Mouse (Mus musculus): ENCODE results near the gene Irak1. TPM values are rescaled to one million over a fixed set of nuclear protein-coding genes. Genes with fewer than 3 reads are reported as not detected.

Irak1 gene
- polyA plus RNA-seq, 3 experiments from 2014 or later, result 21.3 to 32.3 (median 27.2) TPM

GRCm38 (mm10) chrX:73966248-73967176 lies 57.2 kb downstream of the Irak1 start, which contains the start of gene Hcfc1:
Gene Hcfc1 (minus strand): TSS chrX:73966357.
- peak; percentile 57 for ATAC-seq

GRCm38 (mm10) chrX:73965307-73965706 lies 58.4 kb downstream of the Irak1 start:
- peak; percentile 26 for ATAC-seq

GRCm38 (mm10) chrX:73964363-73964762 lies 59.4 kb downstream of the Irak1 start:
- ATAC-seq, result peak; percentile 11

Other genes starting within 250 kb of the Irak1 start
- gene Srpk3, start 249.5 kb downstream of the Irak1 start, polyA plus RNA-seq (2017; shearing (Covaris generic)), result 1 to 10 TPM in 1 of 3 experiments, under 1 TPM in 2; 0.35 to 1.1 (median 0.59) TPM
- 100 to 1,000 TPM; 135 to 184 (median 143) TPM for gene Idh3g, start 237.0 kb downstream of the Irak1 start, polyA plus RNA-seq (2017; shearing (Covaris generic))
- 100 to 1,000 TPM; 206 to 265 (median 243) TPM for gene Ssr4, start 236.9 kb downstream of the Irak1 start, polyA plus RNA-seq (2017; shearing (Covaris generic))
- gene Pdzd4, start 198.9 kb downstream of the Irak1 start, polyA plus RNA-seq (2017; shearing (Covaris generic)), result under 1 TPM; 0.15 to 0.24 (median 0.15) TPM
- gene Avpr2, start 131.8 kb downstream of the Irak1 start, polyA plus RNA-seq (2017; shearing (Covaris generic)), result 1 to 10 TPM; 1.5 to 3.2 (median 2.7) TPM
- gene L1cam, start 127.8 kb downstream of the Irak1 start, polyA plus RNA-seq (2017; shearing (Covaris generic)), result 10 to 100 TPM in 1 of 3 experiments, 1 to 10 TPM in 2; 5.6 to 21.3 (median 9.7) TPM
- gene Arhgap4, start 102.0 kb downstream of the Irak1 start, polyA plus RNA-seq (2017; shearing (Covaris generic)), result 100 to 1,000 TPM; 114 to 148 (median 147) TPM
- gene Naa10, start 102.0 kb downstream of the Irak1 start, polyA plus RNA-seq (2017; shearing (Covaris generic)), result 100 to 1,000 TPM; 173 to 214 (median 188) TPM
- 10 to 100 TPM in 1 of 3 experiments, 1 to 10 TPM in 2; 4.2 to 10.0 (median 6.5) TPM for gene Renbp, start 93.1 kb downstream of the Irak1 start, polyA plus RNA-seq (2017; shearing (Covaris generic))
- gene Hcfc1, start 57.6 kb downstream of the Irak1 start, polyA plus RNA-seq (2017; shearing (Covaris generic)), result 10 to 100 TPM; 35.4 to 39.1 (median 37.1) TPM
- gene Opn1mw, start 103.5 kb upstream of the Irak1 start, polyA plus RNA-seq (2017; shearing (Covaris generic)), result not detected
- 10 to 100 TPM; 11.5 to 22.5 (median 20.6) TPM for gene Mecp2, start 111.4 kb upstream of the Irak1 start, polyA plus RNA-seq (2017; shearing (Covaris generic))
- not detected for gene Tex28, start 143.9 kb upstream of the Irak1 start, polyA plus RNA-seq (2017; shearing (Covaris generic))
- gene Tktl1, start 153.3 kb upstream of the Irak1 start, polyA plus RNA-seq (2017; shearing (Covaris generic)), result 1 to 10 TPM; 3.3 to 4.3 (median 4.0) TPM
- gene Flna, start 225.9 kb upstream of the Irak1 start, polyA plus RNA-seq (2017; shearing (Covaris generic)), result 100 to 1,000 TPM; 222 to 338 (median 279) TPM
- 10 to 100 TPM; 22.4 to 91.9 (median 32.8) TPM for gene Emd, start 230.8 kb upstream of the Irak1 start, polyA plus RNA-seq (2017; shearing (Covaris generic))
- gene Rpl10, start 246.9 kb upstream of the Irak1 start, polyA plus RNA-seq (2017; shearing (Covaris generic)), result 1,000 to 10,000 TPM in 1 of 3 experiments, 100 to 1,000 TPM in 2; 478 to 1,649 (median 679) TPM